Mouse (Mus musculus) heart, embryonic 11.5 days (tissue): ENCODE data around the gene Msrb1. TPM values are rescaled to one million over a fixed set of nuclear protein-coding genes. Genes with fewer than 3 reads are reported as not detected.

ENCODE experiments used
- ATAC-seq: fragments of 200-750 bp; cut with Nextera tagmentation; replicated peaks from 2 replicates; pipeline ENCODE4 v1.8.0; 2017; ENCODE audit warnings: moderate library complexity; ENCODE audit not compliant: insufficient number of reproducible peaks, low FRiP score, low TSS enrichment
- H3K27ac ChIP-seq: fragments of 300-500 bp; sonication (generic); 2 replicates; pipeline ENCODE4 v1.5.1; 2014; ENCODE audit warnings: mild to moderate bottlenecking, low read depth, low read length
- H3K27me3 ChIP-seq: fragments of 300-500 bp; sonication (generic); 2 replicates; pipeline ENCODE4 v1.6.1; 2014; ENCODE audit warnings: mild to moderate bottlenecking, low read length, mixed read lengths; ENCODE audit not compliant: control insufficient read depth, insufficient read depth
- H3K36me3 ChIP-seq: fragments of 300-500 bp; sonication (generic); 2 replicates; pipeline ENCODE4 v1.6.1; 2014; ENCODE audit warnings: mild to moderate bottlenecking, low read length, moderate library complexity, mixed read lengths; ENCODE audit not compliant: control insufficient read depth, insufficient read depth
- H3K4me1 ChIP-seq: fragments of 300-500 bp; sonication (generic); 2 replicates; pipeline ENCODE4 v1.6.1; 2014; ENCODE audit warnings: low read length; ENCODE audit not compliant: control insufficient read depth, insufficient read depth
- H3K4me2 ChIP-seq: fragments of 300-500 bp; sonication (generic); 2 replicates; pipeline ENCODE4 v1.6.1; 2014; ENCODE audit warnings: mild to moderate bottlenecking, moderate library complexity
- H3K4me3 ChIP-seq: fragments of 300-500 bp; sonication (generic); 2 replicates; pipeline ENCODE4 v1.5.1; 2014; ENCODE audit warnings: low read depth, low read length
- H3K9ac ChIP-seq: fragments of 300-500 bp; sonication (generic); 2 replicates; pipeline ENCODE4 v1.6.1; 2014; ENCODE audit warnings: mild to moderate bottlenecking, low read depth, low read length, moderate library complexity
- H3K9me3 ChIP-seq: fragments of 300-500 bp; sonication (generic); replicated peaks from 2 replicates; pipeline ENCODE4 v1.6.1; 2016; ENCODE audit warnings: low read length; ENCODE audit not compliant: control insufficient read depth
- WGBS: fragments of 180-500 bp; shearing (Covaris S2); extraction: QIAGEN DNeasy Blood & Tissue Kit; methylation state at CpG from one replicate; pipeline ENCODE4 v1.1.7; 2014; ENCODE audit not compliant: insufficient replicate concordance; 5-methylcytosine and 5-hydroxymethylcytosine counted together
- polyA plus RNA-seq: library from polyadenylated mRNA; unstranded; fragments of >200 nt; fragmentation: Nextera tagmentation; extraction: Ambion mirVana; gene quantifications from 2 replicates; pipeline ENCODE4 v1.2.1, GENCODE M21; 2014

Msrb1 gene
- polyA plus RNA-seq, 1 experiment from 2014 or later, result 20.9 TPM

- ATAC-seq, result no peak
- Histone ChIP-seq H3K9me3 (no peaks in the 10 kb centered on the region), H3K4me1 (peaks cover 14% of the 10 kb centered on the region), H3K27me3 (0 out of 2 replicates have a peak, but pooled peaks cover 7% of the 10 kb centered on the region), H3K4me2 (peak overlapping the region; percentile 38), H3K27ac (no peak overlapping the region), H3K9ac (no peak overlapping the region), H3K4me3 (no peak overlapping the region), H3K36me3 (no peaks in the 10 kb centered on the region)
- 43% methylated on average over 21 of the region's 22 CpGs for WGBS
Measured at GRCm38 (mm10) chr17:24765016-24765905, 28.8 kb downstream of the Msrb1 start.

- Histone ChIP-seq H3K27ac (no peak overlapping the region), H3K4me1 (peaks cover 14% of the 10 kb centered on the region), H3K9ac (no peak overlapping the region), H3K9me3 (no peaks in the 10 kb centered on the region), H3K4me2 (no peak overlapping the region), H3K36me3 (no peaks in the 10 kb centered on the region), H3K27me3 (0 out of 2 replicates have a peak, but pooled peaks cover 7% of the 10 kb centered on the region), H3K4me3 (no peak overlapping the region)
- ATAC-seq, result no peak
- 23% methylated on average over 12 of the region's 12 CpGs for WGBS
Measured at GRCm38 (mm10) chr17:24766266-24766875, 29.9 kb downstream of the Msrb1 start.

- 37% methylated on average over 3 of the region's 3 CpGs for WGBS
- H3K27ac ChIP-seq, result no peak overlapping the region
- H3K9me3 ChIP-seq, result no peaks in the 10 kb centered on the region
- 0 out of 2 replicates have a peak, but pooled peaks cover 7% of the 10 kb centered on the region for H3K27me3 ChIP-seq
- H3K9ac ChIP-seq, result no peak overlapping the region
- peaks cover 11% of the 10 kb centered on the region for H3K4me1 ChIP-seq
- no peak for ATAC-seq
- no peak overlapping the region for H3K4me2 ChIP-seq
- H3K4me3 ChIP-seq, result no peak overlapping the region
- H3K36me3 ChIP-seq, result no peaks in the 10 kb centered on the region
Measured at GRCm38 (mm10) chr17:24769146-24769545, 32.7 kb downstream of the Msrb1 start.

DNA sequence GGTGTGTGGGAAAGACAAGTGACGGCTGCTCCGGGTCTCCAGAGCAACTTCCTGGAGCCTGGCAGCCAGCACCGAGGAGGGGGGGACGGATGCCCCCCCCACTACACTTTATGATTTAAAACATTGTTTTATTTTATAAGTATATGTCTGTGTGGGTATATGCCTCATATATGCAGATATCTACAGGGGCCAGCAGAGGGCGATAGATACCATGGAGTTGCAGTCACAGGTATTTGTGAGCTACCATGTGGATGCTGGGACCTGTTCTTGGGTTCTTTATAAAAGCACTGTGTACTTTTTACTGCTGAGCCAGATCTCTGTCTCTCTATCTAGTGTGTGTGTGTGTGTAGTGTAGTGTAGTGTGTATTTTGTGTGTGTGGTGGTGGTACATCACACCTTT lies 36.8 kb downstream of the Msrb1 start:
- no peaks in the 10 kb centered on the region for H3K36me3 ChIP-seq
- ATAC-seq, result no peak
- 72% methylated on average over 5 of the region's 5 CpGs for WGBS

GRCm38 (mm10) chr17:24775173-24775572 lies 38.7 kb downstream of the Msrb1 start:
- H3K9me3 ChIP-seq, result no peaks in the 10 kb centered on the region

More for the DNA sequence above, 36.8 kb downstream of the Msrb1 start:
- Histone ChIP-seq H3K9ac (no peak overlapping the region), H3K4me1 (no peaks in the 10 kb centered on the region), H3K4me3 (no peak overlapping the region), H3K9me3 (no peaks in the 10 kb centered on the region), H3K4me2 (no peak overlapping the region), H3K27me3 (0 out of 2 replicates have a peak, but pooled peaks cover 3% of the 10 kb centered on the region), H3K27ac (no peak overlapping the region)

DNA sequence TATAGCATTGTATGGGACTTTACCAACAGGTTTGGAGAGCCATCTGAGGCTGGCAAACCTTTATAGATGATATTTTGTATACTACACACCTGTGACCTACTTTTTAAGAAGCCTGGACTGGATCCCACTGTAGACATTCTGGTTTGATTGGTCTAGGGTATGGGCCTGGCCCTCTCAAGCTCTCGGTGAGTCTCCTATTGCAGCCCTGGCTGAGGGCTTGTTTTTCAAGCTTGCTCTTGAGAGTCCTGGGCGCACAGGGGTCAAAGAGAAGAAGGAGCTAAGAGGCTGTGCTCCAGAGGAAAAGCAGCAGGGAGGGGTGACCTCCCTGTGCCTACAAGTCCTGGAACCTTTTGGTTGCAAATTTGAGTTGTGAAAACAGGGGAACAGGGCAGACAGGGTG lies 40.6 kb downstream of the Msrb1 start:
- Histone ChIP-seq H3K4me3 (no peak overlapping the region), H3K36me3 (no peaks in the 10 kb centered on the region), H3K27me3 (peaks cover 2% of the 10 kb centered on the region; the same call in 1 of the 2 replicates), H3K4me1 (no peaks in the 10 kb centered on the region), H3K9ac (no peak overlapping the region), H3K9me3 (no peaks in the 10 kb centered on the region), H3K4me2 (no peak overlapping the region), H3K27ac (no peak overlapping the region)
- ATAC-seq, result no peak
- 64% methylated on average over 2 of the region's 2 CpGs for WGBS

More at GRCm38 (mm10) chr17:24775173-24775572, 38.7 kb downstream of the Msrb1 start:
- Histone ChIP-seq H3K4me3 (no peak overlapping the region), H3K36me3 (no peaks in the 10 kb centered on the region), H3K27me3 (peaks cover 2% of the 10 kb centered on the region; the same call in 1 of the 2 replicates), H3K27ac (no peak overlapping the region), H3K4me1 (no peaks in the 10 kb centered on the region), H3K9ac (no peak overlapping the region), H3K4me2 (no peak overlapping the region)
- ATAC-seq, result no peak
- WGBS, result 82% methylated on average over 8 of the region's 8 CpGs

DNA sequence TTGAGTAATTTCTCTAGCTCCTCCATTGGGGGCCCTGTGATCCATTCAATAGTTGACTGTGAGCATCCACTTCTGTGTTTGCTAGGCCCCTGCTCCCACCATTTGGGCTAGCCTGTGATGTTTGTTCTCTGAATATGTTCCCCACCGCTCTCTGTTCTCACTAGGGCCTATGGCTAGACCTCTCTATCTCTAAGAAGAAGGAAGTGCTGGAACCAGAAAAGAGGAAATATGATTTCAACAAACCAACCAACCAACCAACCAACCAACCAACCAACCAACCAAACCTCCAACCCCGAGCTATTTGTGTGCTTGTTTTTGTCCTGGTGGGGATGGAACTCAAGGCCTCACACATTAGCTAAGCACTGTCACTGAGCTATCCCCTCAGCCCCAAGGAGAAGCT lies 44.4 kb downstream of the Msrb1 start:
- ATAC-seq, result no peak
- no peak overlapping the region for H3K4me2 ChIP-seq
- H3K4me3 ChIP-seq, result no peak overlapping the region
- peaks cover 2% of the 10 kb centered on the region; the same call in 1 of the 2 replicates for H3K27me3 ChIP-seq
- 83% methylated on average over 2 of the region's 2 CpGs for WGBS
- H3K9ac ChIP-seq, result no peak overlapping the region
- no peaks in the 10 kb centered on the region for H3K4me1 ChIP-seq
- H3K36me3 ChIP-seq, result no peaks in the 10 kb centered on the region
- no peak overlapping the region for H3K27ac ChIP-seq
- no peaks in the 10 kb centered on the region for H3K9me3 ChIP-seq

DNA sequence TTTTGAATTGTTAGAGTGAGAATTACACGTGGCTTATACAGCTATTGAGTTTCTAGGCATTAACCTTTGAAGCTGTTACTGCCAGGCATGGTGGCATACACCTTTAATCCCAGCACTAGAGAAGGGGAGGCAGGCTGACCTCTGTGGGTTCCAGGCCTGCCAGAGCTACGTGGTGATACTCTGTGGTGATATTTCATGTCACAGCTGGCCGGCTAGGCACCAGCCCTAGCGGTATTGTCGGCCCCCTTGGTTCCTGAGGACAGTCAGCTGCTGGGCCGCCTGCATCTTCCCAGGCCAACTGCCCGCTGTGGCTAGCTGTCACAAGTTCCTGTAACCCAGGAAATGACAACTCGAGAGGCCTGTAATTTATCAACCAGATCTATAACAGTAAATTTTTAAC lies 55.7 kb downstream of the Msrb1 start:
- WGBS, result 60% methylated on average over 8 of the region's 8 CpGs
- Histone ChIP-seq H3K36me3 (no peaks in the 10 kb centered on the region), H3K9me3 (no peaks in the 10 kb centered on the region), H3K4me1 (no peaks in the 10 kb centered on the region), H3K27me3 (no peaks in the 10 kb centered on the region), H3K27ac (no peak overlapping the region), H3K4me3 (no peak overlapping the region), H3K9ac (no peak overlapping the region), H3K4me2 (no peak overlapping the region)
- ATAC-seq, result no peak
